Mouse (Mus musculus) brain, embryonic 14.5 days (tissue): ENCODE measurements around the gene Fbxl21.

Source experiments
- CTCF ChIP-seq: fragments of 200-500 bp; IDR thresholded peaks from 2 replicates; pipeline ENCODE4 v1.5.1; 2012; ENCODE audit warnings: inconsistent platforms, mild to moderate bottlenecking, moderate library complexity, borderline replicate concordance; ENCODE audit not compliant: insufficient read depth, insufficient read length; ENCODE audit errors: extremely low read depth
- POLR2A ChIP-seq: fragments of 200-500 bp; IDR thresholded peaks from 2 replicates; pipeline ENCODE4 v1.6.1; 2012; ENCODE audit warnings: mild to moderate bottlenecking, inconsistent platforms, borderline replicate concordance; ENCODE audit not compliant: poor library complexity, insufficient read depth, insufficient read length, severe bottlenecking; ENCODE audit errors: extremely low read depth

GRCm38 (mm10) chr13:56527846-56528245 lies 5.6 kb downstream of the Fbxl21 start:
- TF ChIP-seq CTCF (no peak), POLR2A (no peak)
